Mouse (Mus musculus) adrenal gland, adult 2 months (tissue): ENCODE data around the gene Tle6. TPM values are rescaled to one million over a fixed set of nuclear protein-coding genes. Genes with fewer than 3 reads are reported as not detected.

Experiments used
- DNase-seq: peaks from one replicate; pipeline ENCODE4 v3.0.0; 2021
- polyA plus RNA-seq: library from polyadenylated mRNA; depleted of rRNA; stranded (reverse); fragments of >200 nt; gene quantifications from 2 replicates; pipeline ENCODE4 v1.2.3, GENCODE M21; 2012
- total RNA-seq, 2 experiments: library from RNA; stranded (reverse); gene quantifications; 2 replicates each; pipeline ENCODE4 v1.2.3; 2021

Gene Tle6
- total and polyA plus RNA-seq, 3 experiments = 24.0 to 59.6 (median 49.5) TPM

- DNase-seq = peak; percentile 57
Observed at GRCm38 (mm10) chr10:81626101-81626993, 25.5 kb upstream of the Tle6 start.

GRCm38 (mm10) chr10:81623441-81623840 lies 22.6 kb upstream of the Tle6 start:
- DNase-seq = no peak

GRCm38 (mm10) chr10:81620786-81621185 lies 19.9 kb upstream of the Tle6 start:
- no peak for DNase-seq

- DNase-seq = no peak
Observed at GRCm38 (mm10) chr10:81619976-81620375, 19.1 kb upstream of the Tle6 start.

- no peak for DNase-seq
Observed at GRCm38 (mm10) chr10:81615486-81615885, 14.6 kb upstream of the Tle6 start.

GRCm38 (mm10) chr10:81612779-81613178 lies 11.9 kb upstream of the Tle6 start:
- peak; percentile 82 for DNase-seq

- DNase-seq = no peak
Observed at GRCm38 (mm10) chr10:81608308-81608707, 7.4 kb upstream of the Tle6 start.

- DNase-seq = peak; percentile 97
Observed at GRCm38 (mm10) chr10:81605974-81606751, 5.3 kb upstream of the Tle6 start, which contains the start of gene BC025920. Gene BC025920 (plus strand): TSS chr10:81606270.

GRCm38 (mm10) chr10:81605666-81605973 lies 4.7 kb upstream of the Tle6 start:
- DNase-seq = no peak

GRCm38 (mm10) chr10:81604968-81605665 lies 4.2 kb upstream of the Tle6 start:
- DNase-seq = peak; percentile 84

- no peak for DNase-seq
Observed at GRCm38 (mm10) chr10:81604019-81604967, 3.4 kb upstream of the Tle6 start.

- peak; percentile 48 for DNase-seq
Observed at GRCm38 (mm10) chr10:81602741-81603151, 1.9 kb upstream of the Tle6 start.

GRCm38 (mm10) chr10:81601396-81601905 lies 578 bp upstream of the Tle6 start:
- no peak for DNase-seq

GRCm38 (mm10) chr10:81600096-81600495 lies 777 bp downstream of the Tle6 start:
- no peak for DNase-seq

- no peak for DNase-seq
Observed at GRCm38 (mm10) chr10:81599630-81600029, 1.2 kb downstream of the Tle6 start.

GRCm38 (mm10) chr10:81598871-81599270 lies 2.0 kb downstream of the Tle6 start:
- DNase-seq = no peak

- DNase-seq = no peak
Observed at GRCm38 (mm10) chr10:81598342-81598741, 2.5 kb downstream of the Tle6 start.

GRCm38 (mm10) chr10:81597137-81597950 lies 3.5 kb downstream of the Tle6 start:
- peak; percentile 79 for DNase-seq

- peak; percentile 69 for DNase-seq
Observed at GRCm38 (mm10) chr10:81596611-81597010, 4.3 kb downstream of the Tle6 start.

GRCm38 (mm10) chr10:81595599-81595998 lies 5.3 kb downstream of the Tle6 start:
- DNase-seq = no peak
